Mouse (Mus musculus): ENCODE results near the gene Surf4. TPM values are rescaled to one million over a fixed set of nuclear protein-coding genes. Genes with fewer than 3 reads are reported as not detected.

Gene Surf4
- polyA plus RNA-seq, 1 experiment from 2014 or later = 121 TPM

DNA sequence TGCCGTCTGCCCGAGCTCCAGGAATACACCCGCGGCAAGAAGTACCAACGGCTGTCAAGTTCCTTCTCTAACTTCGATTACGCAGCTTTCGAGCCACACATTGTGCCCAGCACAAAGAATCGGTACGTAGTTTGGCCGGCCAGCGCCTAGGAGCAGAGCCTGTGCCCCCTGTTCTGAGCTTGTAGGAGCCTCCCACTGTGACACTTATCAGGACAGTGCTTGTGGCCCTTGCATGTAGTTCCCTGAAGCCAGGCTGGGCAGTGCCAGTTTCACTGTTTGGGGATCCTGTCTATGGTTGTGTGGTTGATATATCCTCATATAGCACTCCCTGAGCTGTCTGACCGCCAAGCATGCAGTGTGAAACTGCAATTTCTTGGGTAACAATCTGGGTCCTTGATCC is 17.0 kb downstream of the Surf4 start:
- Histone ChIP-seq H3K4me2 (ENCODE audit: low read depth, low read length) (peak overlapping the region; percentile 94), H3K27me3 (ENCODE audit: control insufficient read depth, insufficient read depth, low read depth, low read length) (no peaks in the 10 kb centered on the region), H3K4me3 (ENCODE audit: low read depth, low read length) (peak overlapping the region; percentile 68), H3K4me1 (ENCODE audit: control insufficient read depth, low read depth, low read length) (peaks cover 35% of the 10 kb centered on the region), H3K27ac (ENCODE audit: low read length) (peak overlapping the region; percentile 63), H3K9me3 (replicated peaks; ENCODE audit: control insufficient read depth, low read length) (no peaks in the 10 kb centered on the region), H3K36me3 (ENCODE audit: control insufficient read depth, insufficient read depth) (peaks cover 49% of the 10 kb centered on the region), H3K9ac (ENCODE audit: low read depth, low read length) (peak overlapping the region; percentile 77)
- peak; percentile 27 for ATAC-seq (ENCODE audit: low read depth)
- WGBS (ENCODE audit: insufficient replicate concordance) = 4% methylated on average over 13 of the region's 13 CpGs

DNA sequence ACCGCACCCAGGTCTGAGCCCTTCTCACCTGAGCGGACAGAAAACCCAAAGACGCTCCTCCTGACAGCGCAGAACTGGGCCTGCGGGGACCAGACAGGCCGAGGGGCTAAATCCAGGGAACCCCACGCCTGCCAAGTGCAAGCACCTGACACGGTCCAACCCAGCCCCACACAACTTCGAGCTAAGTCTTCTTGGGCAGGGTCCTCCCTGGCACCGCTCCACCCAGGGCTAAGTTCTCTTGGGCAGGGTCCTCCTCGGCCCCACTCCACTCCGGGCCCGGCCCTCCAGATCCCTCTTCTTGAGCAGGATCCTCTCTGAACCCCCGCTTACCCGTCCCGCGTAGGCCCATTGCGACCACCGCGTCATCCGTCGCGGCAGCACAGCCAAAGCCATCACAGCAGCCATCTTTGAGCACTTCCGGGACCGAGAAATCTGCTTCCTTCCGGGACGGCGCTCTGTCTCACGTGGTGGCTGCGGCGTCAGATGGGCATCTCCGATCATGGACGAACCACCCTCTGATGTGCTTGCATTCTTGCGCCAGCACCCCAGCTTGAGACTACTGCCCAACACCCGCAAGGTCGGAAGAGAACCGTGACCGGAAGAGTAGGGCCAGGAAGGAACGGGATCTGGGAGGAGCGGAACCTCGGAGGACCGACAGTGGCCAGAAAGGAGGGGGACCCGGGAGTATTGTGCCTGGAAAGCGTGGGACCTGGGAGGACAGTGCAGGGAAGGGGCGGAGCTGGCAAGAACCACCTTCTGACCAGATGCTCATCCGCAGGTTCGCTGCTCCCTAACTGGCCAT is 17.6 kb downstream of the Surf4 start, which contains the start of the genes Surf2 and Surf1:
Gene Surf2 (plus strand): TSS at position 441 of the 802 bp plus-strand sequence.
Gene Surf1 (minus strand): TSS at position 604 of the 802 bp plus-strand sequence.
- Histone ChIP-seq H3K9me3 (replicated peaks; ENCODE audit: control insufficient read depth, low read length) (no peaks in the 10 kb centered on the region), H3K4me1 (ENCODE audit: control insufficient read depth, low read depth, low read length) (peaks cover 37% of the 10 kb centered on the region), H3K9ac (ENCODE audit: low read depth, low read length) (peak within 1 kb of the TSS; percentile 77), H3K36me3 (ENCODE audit: control insufficient read depth, insufficient read depth) (peaks cover 51% of the 10 kb centered on the region), H3K27ac (ENCODE audit: low read length) (peak within 1 kb of the TSS; percentile 63), H3K27me3 (ENCODE audit: control insufficient read depth, insufficient read depth, low read depth, low read length) (no peaks in the 10 kb centered on the region), H3K4me3 (ENCODE audit: low read depth, low read length) (peak within 1 kb of the TSS; percentile 68), H3K4me2 (ENCODE audit: low read depth, low read length) (peak within 1 kb of the TSS; percentile 94)
- 1% methylated on average over 47 of the region's 47 CpGs for WGBS (ENCODE audit: insufficient replicate concordance)
- ATAC-seq (ENCODE audit: low read depth) = peak; percentile 74

DNA sequence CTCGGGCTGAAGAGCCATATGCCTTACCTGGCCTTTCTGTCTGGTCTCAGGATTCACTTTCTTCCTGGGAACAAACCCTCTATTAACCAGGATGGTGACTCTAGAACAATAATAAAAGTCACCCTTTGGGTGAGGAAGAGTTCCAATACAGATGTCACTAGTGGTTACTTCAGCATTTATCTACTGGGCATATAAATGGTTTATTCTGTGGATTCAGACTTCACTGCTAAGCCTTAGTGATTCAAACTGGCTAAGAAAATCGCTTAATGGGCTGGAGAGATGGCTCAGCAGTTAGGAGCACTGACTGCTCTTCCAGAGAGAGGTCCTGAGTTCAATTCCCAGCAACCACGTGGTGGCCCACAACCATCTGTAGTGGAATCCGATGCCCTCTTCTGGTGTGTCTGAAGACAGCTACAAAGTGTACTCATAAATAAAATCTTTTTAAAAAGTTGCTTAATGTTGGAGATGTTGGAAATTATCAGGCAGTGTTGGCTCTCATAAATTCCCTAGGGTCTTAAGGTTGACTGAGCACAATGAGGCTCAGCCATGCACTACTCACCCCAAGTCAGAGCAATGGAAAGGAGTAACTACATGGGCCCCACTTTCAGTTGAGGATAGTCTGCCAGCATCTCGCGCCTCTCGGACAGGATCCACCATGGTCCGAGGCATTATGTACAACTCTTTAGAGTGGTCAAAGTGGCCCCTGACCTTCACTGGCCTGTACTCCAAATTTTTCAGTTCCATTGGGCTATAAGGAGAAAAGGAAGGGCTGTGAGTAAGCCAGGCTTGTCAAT is 19.4 kb downstream of the Surf4 start:
- H3K4me3 ChIP-seq (ENCODE audit: low read depth, low read length) = no peak overlapping the region
- no peak overlapping the region for H3K9ac ChIP-seq (ENCODE audit: low read depth, low read length)
- no peaks in the 10 kb centered on the region for H3K9me3 ChIP-seq (replicated peaks; ENCODE audit: control insufficient read depth, low read length)
- ATAC-seq (ENCODE audit: low read depth) = no peak
- H3K27ac ChIP-seq (ENCODE audit: low read length) = no peak overlapping the region
- peaks cover 37% of the 10 kb centered on the region for H3K4me1 ChIP-seq (ENCODE audit: control insufficient read depth, low read depth, low read length)
- H3K36me3 ChIP-seq (ENCODE audit: control insufficient read depth, insufficient read depth) = peaks cover 35% of the 10 kb centered on the region
- 51% methylated on average over 8 of the region's 8 CpGs for WGBS (ENCODE audit: insufficient replicate concordance)
- no peaks in the 10 kb centered on the region for H3K27me3 ChIP-seq (ENCODE audit: control insufficient read depth, insufficient read depth, low read depth, low read length)
- H3K4me2 ChIP-seq (ENCODE audit: low read depth, low read length) = peak overlapping the region; percentile 94; the same call in 1 of the 2 replicates

DNA sequence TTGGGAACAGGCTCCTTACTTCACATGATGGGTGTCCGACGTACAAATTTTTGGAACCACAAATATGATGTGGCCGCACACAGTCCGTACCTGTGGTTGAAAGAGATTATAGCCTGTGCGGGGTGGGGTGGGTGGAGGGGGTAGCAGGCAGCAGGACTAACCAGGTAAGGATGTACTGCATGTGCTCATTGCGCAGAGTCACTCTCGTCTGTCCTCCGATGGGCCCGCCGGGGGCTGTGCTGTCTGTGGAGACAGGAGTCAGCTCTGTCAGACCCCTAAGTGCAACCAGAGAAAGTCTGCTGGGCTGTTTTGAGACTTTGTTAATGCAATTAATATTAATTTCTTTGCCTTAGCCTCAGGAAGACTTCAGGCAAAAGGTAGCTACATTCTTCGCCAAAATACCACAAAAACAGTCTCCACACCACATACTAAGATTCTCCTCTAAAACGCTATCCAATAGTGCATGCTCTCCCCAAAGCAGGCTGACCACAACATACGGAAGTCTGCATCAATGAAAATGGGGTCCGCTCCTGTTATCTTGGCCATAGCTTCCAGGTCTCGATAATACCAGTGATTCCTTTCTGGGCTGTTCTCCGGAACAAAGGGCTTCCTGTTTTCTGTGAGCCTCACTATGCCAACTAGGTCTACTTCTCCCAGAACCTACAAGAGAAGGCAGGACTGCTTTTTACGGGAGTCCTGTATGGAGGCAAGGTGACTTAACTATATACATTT is 20.1 kb downstream of the Surf4 start:
- peaks cover 28% of the 10 kb centered on the region for H3K36me3 ChIP-seq (ENCODE audit: control insufficient read depth, insufficient read depth)
- H3K9ac ChIP-seq (ENCODE audit: low read depth, low read length) = no peak overlapping the region
- no peaks in the 10 kb centered on the region for H3K27me3 ChIP-seq (ENCODE audit: control insufficient read depth, insufficient read depth, low read depth, low read length)
- H3K4me1 ChIP-seq (ENCODE audit: control insufficient read depth, low read depth, low read length) = peaks cover 43% of the 10 kb centered on the region
- H3K27ac ChIP-seq (ENCODE audit: low read length) = no peak overlapping the region
- no peak overlapping the region for H3K4me3 ChIP-seq (ENCODE audit: low read depth, low read length)
- H3K9me3 ChIP-seq (replicated peaks; ENCODE audit: control insufficient read depth, low read length) = no peaks in the 10 kb centered on the region
- WGBS (ENCODE audit: insufficient replicate concordance) = 53% methylated on average over 17 of the region's 17 CpGs
- ATAC-seq (ENCODE audit: low read depth) = no peak
- no peak overlapping the region for H3K4me2 ChIP-seq (ENCODE audit: low read depth, low read length)

DNA sequence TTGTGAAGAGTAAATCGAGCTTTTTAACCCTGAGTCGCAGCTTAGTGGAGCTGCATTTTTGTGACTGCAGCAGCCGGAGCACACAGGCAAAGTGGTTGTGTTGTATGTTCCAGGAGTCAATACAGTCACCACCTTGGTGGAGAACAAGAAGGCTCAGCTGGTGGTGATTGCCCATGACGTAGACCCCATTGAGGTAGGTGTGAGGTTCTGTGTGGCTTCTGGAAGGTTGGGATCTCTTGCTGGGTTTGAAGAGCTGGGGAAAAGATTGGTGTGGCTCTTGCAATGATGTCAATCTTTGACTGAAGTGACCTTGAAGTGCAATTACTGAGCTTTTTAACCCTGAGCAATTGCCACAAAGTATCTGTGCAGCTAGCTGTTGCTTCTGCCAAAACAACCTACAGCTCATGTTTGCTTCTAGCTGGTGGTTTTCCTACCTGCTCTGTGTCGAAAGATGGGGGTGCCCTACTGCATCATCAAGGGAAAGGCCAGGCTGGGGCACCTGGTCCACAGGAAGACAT is 21.4 kb downstream of the Surf4 start:
- peaks cover 46% of the 10 kb centered on the region for H3K4me1 ChIP-seq (ENCODE audit: control insufficient read depth, low read depth, low read length)
- 42% methylated on average over 5 of the region's 5 CpGs for WGBS (ENCODE audit: insufficient replicate concordance)

DNA sequence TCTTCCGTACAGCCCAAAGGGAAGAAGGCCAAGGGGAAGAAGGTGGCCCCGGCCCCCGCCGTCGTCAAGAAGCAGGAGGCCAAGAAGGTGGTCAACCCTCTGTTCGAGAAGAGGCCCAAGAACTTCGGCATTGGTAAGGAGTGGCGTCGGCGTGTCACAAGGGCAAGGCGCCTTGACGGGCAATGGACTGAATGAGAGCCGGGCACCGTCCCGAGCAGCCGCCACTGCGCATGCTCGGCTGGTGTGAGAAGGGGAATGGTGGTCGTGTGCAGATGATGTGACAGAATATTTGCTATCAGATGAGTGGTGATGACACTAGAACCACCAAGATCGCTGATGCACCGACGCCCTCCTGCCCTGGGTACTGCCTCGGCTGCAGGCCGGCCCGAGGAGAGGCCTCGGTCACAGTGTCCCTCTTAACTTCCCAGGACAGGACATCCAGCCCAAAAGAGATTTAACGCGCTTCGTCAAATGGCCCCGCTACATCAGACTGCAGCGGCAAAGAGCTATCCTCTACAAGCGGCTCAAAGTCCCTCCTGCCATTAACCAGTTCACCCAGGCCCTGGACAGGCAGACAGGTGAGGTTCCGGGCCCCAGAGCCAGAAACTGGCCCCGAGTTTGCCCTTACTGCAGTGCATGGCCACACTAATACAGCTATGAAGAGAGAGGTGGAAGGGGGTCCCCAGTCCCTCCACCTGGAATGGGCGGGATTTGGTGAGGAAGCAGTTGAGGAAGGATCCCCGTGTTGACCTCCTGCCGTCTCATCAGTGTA is 22.5 kb downstream of the Surf4 start:
- Histone ChIP-seq H3K4me3 (ENCODE audit: low read depth, low read length) (peak overlapping the region; percentile 69), H3K4me2 (ENCODE audit: low read depth, low read length) (peak overlapping the region; percentile 74), H3K27ac (ENCODE audit: low read length) (peak overlapping the region; percentile 73), H3K4me1 (ENCODE audit: control insufficient read depth, low read depth, low read length) (peaks cover 39% of the 10 kb centered on the region), H3K9me3 (replicated peaks; ENCODE audit: control insufficient read depth, low read length) (no peaks in the 10 kb centered on the region), H3K27me3 (ENCODE audit: control insufficient read depth, insufficient read depth, low read depth, low read length) (no peaks in the 10 kb centered on the region), H3K36me3 (ENCODE audit: control insufficient read depth, insufficient read depth) (peaks cover 41% of the 10 kb centered on the region), H3K9ac (ENCODE audit: low read depth, low read length) (peak overlapping the region; percentile 85)
- ATAC-seq (ENCODE audit: low read depth) = peak; percentile 22
- under 1% methylated on average over 37 of the region's 37 CpGs for WGBS (ENCODE audit: insufficient replicate concordance)

More for the DNA sequence above, 21.4 kb downstream of the Surf4 start:
- Histone ChIP-seq H3K4me3 (ENCODE audit: low read depth, low read length) (peak overlapping the region; percentile 69), H3K27ac (ENCODE audit: low read length) (no peak overlapping the region), H3K9ac (ENCODE audit: low read depth, low read length) (peak overlapping the region; percentile 85), H3K27me3 (ENCODE audit: control insufficient read depth, insufficient read depth, low read depth, low read length) (no peaks in the 10 kb centered on the region), H3K36me3 (ENCODE audit: control insufficient read depth, insufficient read depth) (peaks cover 36% of the 10 kb centered on the region), H3K4me2 (ENCODE audit: low read depth, low read length) (peak overlapping the region; percentile 74), H3K9me3 (replicated peaks; ENCODE audit: control insufficient read depth, low read length) (no peaks in the 10 kb centered on the region)
- ATAC-seq (ENCODE audit: low read depth) = no peak

DNA sequence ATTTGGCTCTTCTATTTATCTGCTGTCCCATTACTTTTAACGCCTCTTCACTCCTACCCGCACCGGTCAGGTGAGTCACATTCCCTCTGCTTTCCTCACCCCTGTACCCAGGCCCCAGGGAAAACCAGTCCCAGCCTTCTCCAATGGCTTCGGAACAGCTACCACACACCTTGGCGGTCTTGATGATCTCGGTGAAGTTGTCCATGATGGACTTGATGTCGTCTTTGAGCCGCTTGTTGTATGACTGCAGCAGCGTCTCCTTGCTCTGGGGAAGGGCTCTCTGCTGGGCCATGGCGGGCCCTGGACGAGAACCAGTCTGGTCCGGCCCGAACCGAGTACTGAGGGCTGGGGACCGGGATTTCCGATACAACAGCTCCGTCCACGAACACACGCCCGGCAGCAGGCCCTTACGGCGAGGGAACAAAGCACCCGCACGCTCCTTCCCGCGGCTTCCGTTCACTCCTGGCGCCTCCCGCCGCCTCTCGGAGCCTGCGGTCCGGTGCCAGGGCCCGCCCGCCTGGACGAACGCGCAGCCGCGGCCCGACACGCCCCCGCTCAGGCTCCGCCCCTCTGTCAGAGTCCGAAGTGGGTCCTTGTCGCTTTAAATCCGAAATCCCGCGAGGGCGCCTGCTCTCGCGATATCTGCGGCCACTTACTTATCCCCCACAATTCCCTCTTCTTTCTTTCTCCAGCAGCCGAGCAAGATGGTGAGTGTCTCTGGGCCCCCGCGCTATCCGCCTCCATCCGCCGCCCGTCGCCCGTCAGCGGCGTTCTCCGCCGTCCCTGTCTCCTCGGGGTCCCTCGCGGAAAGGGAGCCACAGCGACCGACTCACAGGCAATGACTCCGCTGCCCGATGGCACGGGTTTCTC is 23.4 kb downstream of the Surf4 start, which contains the start of the genes Med22 and Rpl7a:
Gene Med22 (minus strand): TSS at position 554 of the 870 bp plus-strand sequence.
Gene Rpl7a (plus strand): TSS at position 641 of the 870 bp plus-strand sequence.
- Histone ChIP-seq H3K4me1 (ENCODE audit: control insufficient read depth, low read depth, low read length) (peaks cover 34% of the 10 kb centered on the region), H3K27me3 (ENCODE audit: control insufficient read depth, insufficient read depth, low read depth, low read length) (no peaks in the 10 kb centered on the region)
- WGBS (ENCODE audit: insufficient replicate concordance) = under 1% methylated on average over 74 of the region's 74 CpGs

More for the DNA sequence above, 23.4 kb downstream of the Surf4 start, which contains the start of the genes Med22 and Rpl7a:
- H3K36me3 ChIP-seq (ENCODE audit: control insufficient read depth, insufficient read depth) = peaks cover 44% of the 10 kb centered on the region
- peak within 1 kb of the TSS; percentile 89 for H3K27ac ChIP-seq (ENCODE audit: low read length)
- no peaks in the 10 kb centered on the region for H3K9me3 ChIP-seq (replicated peaks; ENCODE audit: control insufficient read depth, low read length)
- peak within 1 kb of the TSS; percentile 85 for H3K9ac ChIP-seq (ENCODE audit: low read depth, low read length)
- peak within 1 kb of the TSS; percentile 75 for H3K4me2 ChIP-seq (ENCODE audit: low read depth, low read length)
- peak; percentile 95 for ATAC-seq (ENCODE audit: low read depth)
- peak within 1 kb of the TSS; percentile 69 for H3K4me3 ChIP-seq (ENCODE audit: low read depth, low read length)

All from liver, embryonic 16.5 days (tissue).